Mouse (Mus musculus) olfactory bulb, adult 2 months (tissue): ENCODE results near the gene Tnfsf13.

Experiments used
- CTCF ChIP-seq: fragments of 200-500 bp; IDR thresholded peaks from 2 replicates; pipeline ENCODE4 v1.5.1; 2012; ENCODE audit warnings: low read depth, mild to moderate bottlenecking, low read length, moderate library complexity; ENCODE audit not compliant: insufficient read depth
- POLR2A ChIP-seq: fragments of 200-500 bp; IDR thresholded peaks from 2 replicates; pipeline ENCODE4 v1.6.1; 2012; ENCODE audit warnings: mild to moderate bottlenecking, low read depth, low read length, moderate library complexity; ENCODE audit not compliant: insufficient read depth

GRCm38 (mm10) chr11:69662967-69663671, 22.5 kb downstream of the Tnfsf13 start:
- no peak for TF ChIP-seq CTCF
- TF ChIP-seq POLR2A: no peak
